Mouse (Mus musculus) G1E (cell line): Measurements from ENCODE around the gene Fam213a.

Source experiments
- CTCF ChIP-seq: IDR thresholded peaks from 2 replicates; pipeline ENCODE4 v1.5.1; 2012; ENCODE audit warnings: low read depth, low read length, inconsistent platforms, mixed read lengths
- GATA1 ChIP-seq: IDR thresholded peaks from 2 replicates; pipeline ENCODE4 v1.6.1; 2012; ENCODE audit warnings: borderline replicate concordance, low read length, inconsistent platforms, mixed read lengths
- POLR2AphosphoS5 ChIP-seq: IDR thresholded peaks from 2 replicates; pipeline ENCODE4 v1.6.1; 2012; ENCODE audit warnings: low read depth, low read length, inconsistent platforms; ENCODE audit not compliant: insufficient replicate concordance
- TAL1 ChIP-seq: conservative IDR thresholded peaks from 2 replicates; pipeline ENCODE4 v1.6.1; 2012; ENCODE audit warnings: low read depth, low read length, inconsistent platforms, mixed read lengths

DNA sequence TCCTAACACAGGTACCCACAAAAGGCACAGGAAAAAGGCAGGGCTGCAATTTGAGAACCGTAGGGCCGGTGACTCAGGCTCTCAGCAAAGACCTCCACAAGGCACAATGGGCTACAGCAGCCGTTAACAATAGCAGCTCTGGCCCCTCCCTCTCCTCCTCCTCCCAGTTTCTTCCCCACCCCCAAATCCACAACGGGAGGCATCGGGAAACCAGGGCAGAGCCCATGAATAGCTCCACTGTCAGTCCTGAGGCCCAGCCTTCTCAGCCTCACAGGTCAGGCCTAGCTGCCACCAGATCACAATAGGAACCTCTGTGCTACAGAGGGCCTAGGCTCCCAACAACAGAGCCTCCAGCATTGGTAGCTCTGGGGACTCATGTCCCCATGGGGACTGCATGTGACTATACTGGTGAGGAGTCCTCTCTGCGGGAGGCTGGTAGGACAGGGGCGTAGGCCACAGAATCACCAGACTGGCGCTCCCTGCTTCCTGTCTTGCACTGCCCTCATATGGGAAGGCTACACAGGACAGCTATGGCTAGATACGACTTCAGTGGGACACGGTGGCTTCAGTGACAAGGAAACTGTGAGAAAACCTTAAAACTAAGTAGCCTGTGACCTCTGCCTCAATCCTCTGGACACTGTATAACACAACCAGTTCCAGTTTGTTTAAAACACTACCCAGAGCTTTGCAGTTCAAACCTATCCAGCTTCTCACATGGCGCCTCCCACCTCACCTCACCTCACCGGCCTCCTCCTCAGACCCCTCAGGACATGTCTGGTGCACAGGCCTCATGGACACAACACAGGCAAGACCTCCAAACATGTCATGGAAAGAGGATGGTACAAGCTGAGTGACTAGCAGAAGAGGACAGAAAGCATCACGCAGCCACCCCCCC is 57.1 kb downstream of the Fam213a start:
- TF ChIP-seq CTCF (no peak), GATA1 (no peak), POLR2AphosphoS5 (no peak), TAL1 (no peak)
